In genomic region chr8:111734244-111734960, GRCm38 (mm10) we compare ENCODE assay signal across 8 mouse cellular contexts. TPM values are rescaled to one million over a fixed set of nuclear protein-coding genes. Genes with fewer than 3 reads are reported as not detected.
A peak's percentile ranks its signal among the peaks of the same experiment; 100 is the strongest.
DNase-seq lines count a peak whose midpoint lies in the region; ATAC-seq and TF ChIP-seq lines count a peak whose summit lies in the region.

No protein-coding gene starts in this region.

- no peak overlapping the region for H3K4me2 ChIP-seq in intestine, embryonic 16.5 days (ENCODE audit: low read depth, low read length)
- H3K4me2 ChIP-seq in midbrain, embryonic 12.5 days (replicated peaks) = 0 out of 2 replicates have a peak overlapping the region, but pooled peaks have one; percentile 16

- H3K9me3 ChIP-seq in intestine, embryonic 16.5 days (ENCODE audit: control insufficient read depth, low read length) = no peaks in the 10 kb centered on the region
- H3K9me3 ChIP-seq in midbrain, embryonic 12.5 days = no peaks in the 10 kb centered on the region

- H3K9ac ChIP-seq in intestine, embryonic 16.5 days (ENCODE audit: low read depth, low read length) = peak overlapping the region; percentile 43
- H3K9ac ChIP-seq in midbrain, embryonic 12.5 days (replicated peaks) = no peak overlapping the region

- TF ChIP-seq POLR2A in embryonic fibroblast, embryonic 13.5 days (IDR thresholded peaks at IDR 0.05; ENCODE audit: low read depth, low read length) = no peak

- H3K4me1 ChIP-seq in embryonic fibroblast, embryonic 13.5 days (ENCODE audit: control insufficient read depth, insufficient read depth, low read length) = peaks cover 45% of the 10 kb centered on the region
- peaks cover 80% of the 10 kb centered on the region for H3K4me1 ChIP-seq in intestine, embryonic 16.5 days (ENCODE audit: control insufficient read depth, insufficient read depth, low read length)
- peaks cover 84% of the 10 kb centered on the region for H3K4me1 ChIP-seq in midbrain, embryonic 12.5 days

- no peak for TF ChIP-seq CTCF in layer of hippocampus, adult 2 months (conservative IDR thresholded peaks at IDR 0.05)
- TF ChIP-seq CTCF in embryonic fibroblast, embryonic 13.5 days (IDR thresholded peaks at IDR 0.05; ENCODE audit: borderline replicate concordance, insufficient read depth, low read length) = no peak; the same call in 1 of the 2 replicates

- no peaks in the 10 kb centered on the region for H3K27me3 ChIP-seq in intestine, embryonic 16.5 days (replicated peaks; ENCODE audit: control insufficient read depth, insufficient read depth, low read length)
- H3K27me3 ChIP-seq in midbrain, embryonic 12.5 days = no peaks in the 10 kb centered on the region

- WGBS in intestine, embryonic 16.5 days = 49% methylated on average over 6 of the region's 6 CpGs
- 55% methylated on average over 6 of the region's 6 CpGs for WGBS in midbrain, embryonic 12.5 days

- DNase-seq in layer of hippocampus, adult 2 months (ENCODE audit: low spot score in 2 of 2) = no peak
- no peak for DNase-seq in layer of hippocampus, adult 9-11 months
- DNase-seq in layer of hippocampus, adult 8-10 months (ENCODE audit: low spot score in 2 of 2) = no peak
- no peak for DNase-seq in left cerebral cortex, adult 9 months (ENCODE audit: low spot score in 2 of 2)
- DNase-seq in thymus, postnatal 14 days = no peak

- ATAC-seq in intestine, embryonic 16.5 days = no peak
- no peak for ATAC-seq in midbrain, embryonic 12.5 days (ENCODE audit: low FRiP score, low read depth)

- H3K27ac ChIP-seq in layer of hippocampus, adult 2 months = peak overlapping the region; percentile 97
- peak overlapping the region; percentile 93 for H3K27ac ChIP-seq in embryonic fibroblast, embryonic 13.5 days (ENCODE audit: insufficient read depth, low read length)
- H3K27ac ChIP-seq in intestine, embryonic 16.5 days (ENCODE audit: low read length) = peak overlapping the region; percentile 66
- peak overlapping the region; percentile 71 for H3K27ac ChIP-seq in midbrain, embryonic 12.5 days (replicated peaks)

- no peak overlapping the region; the same call in 1 of the 2 replicates for H3K4me3 ChIP-seq in layer of hippocampus, adult 2 months
- no peak overlapping the region for H3K4me3 ChIP-seq in embryonic fibroblast, embryonic 13.5 days (ENCODE audit: insufficient read depth, low read length)
- no peak overlapping the region for H3K4me3 ChIP-seq in intestine, embryonic 16.5 days (ENCODE audit: low read length)
- no peak overlapping the region for H3K4me3 ChIP-seq in midbrain, embryonic 12.5 days

- H3K36me3 ChIP-seq in intestine, embryonic 16.5 days (ENCODE audit: control insufficient read depth, insufficient read depth, low read length) = no peaks in the 10 kb centered on the region
- no peaks in the 10 kb centered on the region for H3K36me3 ChIP-seq in midbrain, embryonic 12.5 days

RNA-seq across cellular contexts. Expression of gene Bcar1, which starts 9.2 kb away (rescaled TPM):
- total RNA-seq in layer of hippocampus, adult 2 months (2021) = 10 to 100 TPM; 66.1 to 69.7 TPM
- 37.0 and 45.8 TPM in 2 replicates for polyA plus RNA-seq in embryonic fibroblast, embryonic 13.5 days (2011; ENCODE audit: insufficient read length, low read depth, missing spikeins)
- polyA plus RNA-seq in intestine, embryonic 16.5 days (2015; fragmentation: Nextera tagmentation; extraction: Ambion mirVana) = 44.6 and 48.5 TPM in 2 replicates
- polyA plus RNA-seq in midbrain, embryonic 12.5 days (2016; fragmentation: Nextera tagmentation; extraction: Ambion mirVana) = 52.4 and 53.8 TPM in 2 replicates
- 10 to 100 TPM; 58.8 to 73.3 (median 62.6) TPM for total RNA-seq in layer of hippocampus, adult 8-10 months (2022)

RNA-seq across cellular contexts. Expression of gene Ctrb1, which starts 43.6 kb away (rescaled TPM):
- total RNA-seq in layer of hippocampus, adult 2 months (2021) = not detected
- polyA plus RNA-seq in embryonic fibroblast, embryonic 13.5 days (2011; ENCODE audit: insufficient read length, low read depth, missing spikeins) = not detected in 2 replicates
- 1,904 and 2,500 TPM in 2 replicates for polyA plus RNA-seq in intestine, embryonic 16.5 days (2015; fragmentation: Nextera tagmentation; extraction: Ambion mirVana)
- polyA plus RNA-seq in midbrain, embryonic 12.5 days (2016; fragmentation: Nextera tagmentation; extraction: Ambion mirVana) = not detected in 2 replicates
- not detected for total RNA-seq in layer of hippocampus, adult 8-10 months (2022)

Comparison
In these comparisons a context has a peak if more than half of its experiments do, and no peak if none do; other contexts are left out.
1. RNA of gene Ctrb1, which starts 43.6 kb away (polyA plus RNA-seq): 1,904 to 2,500 TPM in intestine, embryonic 16.5 days; not detected in midbrain, embryonic 12.5 days and not detected in embryonic fibroblast, embryonic 13.5 days; every median in the first group is over 1,000 times any median in the second.
2. Peak in every context shown above with its lines, with median percentiles within 50 percentile points of each other: H3K27ac ChIP-seq.